Mouse (Mus musculus) liver, adult (tissue): ENCODE measurements around the gene Celf5.

ENCODE experiments used
- GATA4 ChIP-seq: IDR thresholded peaks from 2 replicates; pipeline ENCODE4 v1.6.1; 2014; ENCODE audit warnings: mild to moderate bottlenecking, low read length; ENCODE audit not compliant: insufficient replicate concordance

Celf5 gene

DNA sequence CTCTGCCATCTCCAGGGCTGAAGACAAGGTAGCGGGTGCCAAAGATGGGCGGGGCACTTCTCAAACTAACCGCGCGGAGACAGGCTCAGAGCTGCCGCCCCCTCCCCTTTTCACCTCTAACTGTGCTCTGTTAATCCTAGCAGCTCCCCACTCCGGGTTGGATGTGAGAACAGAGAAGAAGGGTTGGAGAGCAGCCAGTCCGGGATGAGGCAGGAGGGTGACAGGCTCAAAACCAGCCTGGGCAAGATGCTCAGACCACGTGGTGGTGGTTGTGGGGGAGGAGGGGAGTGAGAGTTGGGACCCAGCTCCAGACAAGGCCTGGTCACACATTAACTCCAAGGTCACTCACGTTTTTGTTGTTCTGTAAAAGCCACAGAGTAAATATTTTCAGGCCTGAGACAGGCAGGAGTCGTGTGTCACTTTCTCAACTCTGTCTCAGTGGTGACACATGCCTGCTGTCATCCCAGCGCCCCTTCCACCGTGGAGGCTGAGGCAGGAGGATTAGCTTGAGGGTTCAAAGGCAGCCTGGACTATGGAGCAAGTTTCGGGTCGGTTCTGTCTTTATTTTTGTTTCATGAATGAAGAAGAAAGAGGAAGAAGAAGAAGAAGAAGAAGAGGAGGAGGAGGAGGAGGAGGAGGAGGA lies 50.9 kb downstream of the Celf5 start:
- TF ChIP-seq GATA4 = no peak

DNA sequence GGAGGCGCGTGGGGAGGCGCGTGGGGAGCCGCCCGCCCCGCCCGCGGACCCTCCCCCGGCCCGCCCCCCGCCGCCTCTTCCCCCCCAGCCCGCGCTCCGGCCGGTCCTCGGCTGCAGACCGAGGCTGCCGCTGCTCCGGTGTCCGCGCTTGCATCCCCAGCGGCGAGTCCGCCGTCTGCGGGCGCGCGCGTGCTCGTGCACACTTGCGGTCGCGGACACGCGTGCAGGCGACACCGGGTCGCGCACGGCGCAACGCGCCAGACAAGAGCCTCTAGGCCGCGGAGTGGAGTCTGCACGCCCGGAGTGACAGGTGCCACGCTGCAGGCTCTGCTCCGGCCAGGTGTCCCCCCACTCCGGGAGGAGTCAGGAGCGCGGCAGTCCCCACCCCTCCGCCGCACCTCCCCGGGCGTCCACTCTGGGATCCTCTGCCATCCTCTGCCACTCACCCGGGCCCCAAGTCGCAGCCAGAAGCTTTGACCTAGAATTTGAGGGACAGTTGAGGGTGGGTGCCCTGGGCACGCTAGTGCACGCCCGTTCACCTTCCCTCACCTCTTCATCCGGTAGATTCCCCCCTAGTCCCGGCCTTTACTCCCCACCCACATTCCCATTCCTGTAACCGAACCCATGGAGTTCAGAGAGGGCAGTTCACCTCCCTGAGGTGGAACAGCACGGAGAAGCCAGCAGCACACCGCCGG lies 51.5 kb downstream of the Celf5 start:
- no peak for TF ChIP-seq GATA4

DNA sequence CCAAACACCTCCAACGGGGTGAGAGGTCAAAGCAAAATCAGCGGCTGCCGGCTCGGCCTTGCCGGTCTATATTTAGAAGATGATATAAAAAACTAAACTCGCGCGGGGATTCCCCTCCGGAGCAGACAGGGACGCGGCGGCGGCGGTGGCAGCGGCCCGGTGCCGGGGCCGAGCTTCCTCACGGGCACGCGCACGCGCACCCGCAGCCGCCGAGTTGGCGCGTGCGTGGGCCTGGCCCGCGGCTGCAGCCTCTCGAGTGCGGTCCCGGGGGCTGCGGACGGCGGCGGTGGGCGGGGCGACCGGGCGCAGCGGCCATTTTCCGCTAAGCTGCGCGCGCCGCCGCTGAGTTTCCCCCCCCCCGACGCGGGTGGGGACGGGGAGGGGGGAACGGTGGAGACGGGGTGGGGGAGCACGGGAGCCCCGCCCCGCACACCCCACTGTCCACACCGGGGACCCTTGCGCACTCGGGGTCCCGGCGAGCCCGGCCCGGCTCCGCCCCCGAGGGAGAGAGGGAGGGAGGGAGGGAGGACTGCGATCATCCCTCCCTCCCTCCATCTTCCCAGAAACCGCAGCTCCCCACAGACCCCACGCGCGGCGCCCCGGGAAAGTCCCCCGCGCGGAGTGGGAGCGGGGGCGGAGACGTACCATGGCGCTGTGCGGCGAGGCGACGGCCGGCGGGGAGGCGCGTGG lies 52.2 kb downstream of the Celf5 start:
- TF ChIP-seq GATA4 = no peak

DNA sequence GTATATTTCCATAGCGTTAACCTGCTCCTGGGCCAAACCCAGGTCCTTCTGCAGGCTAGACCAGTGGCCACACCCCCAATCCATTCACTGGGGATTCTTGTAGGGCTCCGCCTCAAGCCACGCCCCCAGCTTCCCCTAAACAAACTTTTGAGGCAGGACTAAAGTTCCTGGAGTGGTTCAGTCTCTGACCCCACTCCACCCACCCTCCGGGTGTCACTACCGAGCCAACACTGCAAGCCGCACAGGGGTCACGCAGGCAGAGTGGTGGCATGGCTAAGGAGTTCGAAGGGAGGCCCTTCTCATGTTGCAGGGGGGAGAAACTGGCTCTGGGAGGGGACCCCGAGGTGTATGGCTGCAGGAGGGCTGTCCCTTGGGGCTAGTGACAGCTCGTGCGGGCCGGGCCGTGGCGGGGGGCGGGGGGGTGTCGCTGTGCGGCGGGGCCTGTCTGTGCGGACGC lies 52.9 kb downstream of the Celf5 start:
- no peak for TF ChIP-seq GATA4

DNA sequence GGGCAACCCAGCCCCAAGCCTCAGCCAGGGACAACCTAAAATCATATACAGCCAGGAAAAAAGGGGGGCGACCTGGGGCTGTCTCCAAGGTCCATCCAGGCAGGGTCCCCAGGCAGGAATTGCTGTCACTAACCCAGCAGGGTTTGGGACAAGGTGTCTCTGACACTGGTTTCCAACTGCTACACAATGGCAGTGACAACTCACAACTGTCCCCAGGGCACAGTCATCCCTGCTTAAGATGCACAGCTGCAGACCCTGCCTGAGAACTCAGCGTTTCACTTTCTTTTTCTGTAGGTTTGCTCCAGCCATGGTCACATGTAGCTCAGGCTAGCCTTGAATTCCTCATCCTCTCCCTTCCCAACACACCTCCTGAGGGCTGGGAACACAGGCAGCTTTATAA lies 53.4 kb downstream of the Celf5 start:
- no peak for TF ChIP-seq GATA4

DNA sequence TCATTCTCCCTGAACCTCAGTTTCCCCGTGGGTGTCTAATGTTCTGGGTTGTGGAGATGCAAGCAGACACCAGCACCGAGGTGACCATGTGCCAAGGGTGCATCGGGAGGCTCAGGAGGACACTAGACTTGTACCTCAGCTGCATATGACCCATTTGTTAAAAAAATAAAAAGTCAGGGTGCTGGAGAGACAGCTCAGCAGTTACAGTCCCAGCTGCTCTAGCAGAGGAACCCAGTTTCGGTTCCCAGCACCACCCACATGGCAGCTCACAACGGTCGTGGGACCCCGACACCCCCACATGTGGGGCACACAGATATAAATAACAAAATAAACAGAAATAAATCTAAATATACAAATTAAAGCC lies 54.0 kb downstream of the Celf5 start:
- no peak for TF ChIP-seq GATA4

DNA sequence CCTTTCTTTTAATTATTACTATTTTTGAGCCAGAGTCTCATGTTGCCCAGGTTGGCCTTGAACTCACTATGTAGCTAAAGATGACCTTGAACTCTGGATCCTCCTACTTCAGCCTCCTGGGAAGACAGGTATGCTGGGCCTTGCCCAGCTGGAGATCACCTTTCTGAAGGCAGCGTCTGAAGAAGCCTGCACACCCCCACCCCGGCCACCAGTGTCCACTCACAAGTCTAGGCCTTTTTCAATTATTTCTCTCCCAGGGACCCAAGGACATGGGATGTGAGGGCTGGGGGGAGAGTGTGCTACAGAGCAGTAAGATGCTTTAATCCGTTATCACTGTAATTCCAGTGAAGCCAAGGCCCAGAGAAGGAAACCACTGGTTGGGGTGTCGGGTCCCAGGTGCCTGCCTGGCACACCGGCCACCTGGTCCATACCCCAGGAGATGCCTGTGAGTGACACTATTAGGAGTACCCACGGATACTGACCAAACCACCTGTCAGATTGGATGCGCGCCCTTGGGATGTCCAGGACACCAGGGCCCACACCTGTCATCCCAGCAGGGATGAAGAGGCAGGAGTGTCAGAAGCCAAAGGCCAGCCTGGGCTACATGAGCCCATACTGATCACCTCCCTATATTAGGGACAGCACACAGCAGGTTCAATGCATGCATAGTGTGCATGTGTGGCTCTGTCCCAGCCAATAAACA lies 54.6 kb downstream of the Celf5 start:
- TF ChIP-seq GATA4 = no peak

DNA sequence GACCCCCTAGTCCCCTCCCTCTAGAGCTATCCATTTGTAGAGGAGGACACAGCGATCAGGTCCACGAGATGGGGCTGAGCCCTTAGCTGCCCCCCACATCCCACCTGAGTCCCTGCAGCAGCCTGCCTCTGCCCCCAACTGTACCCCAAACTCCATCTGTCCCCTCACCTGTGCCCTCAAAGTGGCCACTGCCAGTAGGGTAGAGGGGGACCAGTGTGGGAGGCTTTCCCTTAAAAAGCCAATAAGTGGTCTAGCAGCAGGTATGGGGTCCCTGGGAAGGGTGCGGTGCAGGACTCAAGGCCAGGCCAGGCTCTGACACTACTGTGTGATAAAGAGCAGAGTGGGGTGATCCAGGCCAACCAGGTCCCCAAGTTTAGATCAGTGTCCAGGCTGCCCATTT lies 55.2 kb downstream of the Celf5 start:
- no peak for TF ChIP-seq GATA4

DNA sequence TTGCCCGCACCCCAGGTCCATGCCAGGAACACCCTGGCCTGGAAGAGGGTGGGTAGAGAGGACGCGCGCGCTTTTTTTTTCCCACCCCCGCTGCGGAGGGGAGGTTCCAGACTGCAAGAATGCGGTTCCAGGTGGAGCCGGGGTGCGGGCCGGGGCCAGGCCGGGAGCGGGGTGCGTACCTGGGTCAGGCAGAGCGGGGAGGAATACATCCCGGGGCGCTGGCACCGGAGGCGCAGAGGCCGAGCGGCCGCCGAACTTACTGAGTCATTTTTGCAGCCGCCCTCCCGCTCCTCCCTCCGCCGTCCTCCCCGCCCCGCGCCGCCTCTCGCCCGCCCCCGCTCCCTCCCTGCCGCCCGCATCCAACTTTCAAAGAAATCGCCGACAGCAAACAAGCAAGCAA lies 55.6 kb downstream of the Celf5 start:
- TF ChIP-seq GATA4 = no peak

DNA sequence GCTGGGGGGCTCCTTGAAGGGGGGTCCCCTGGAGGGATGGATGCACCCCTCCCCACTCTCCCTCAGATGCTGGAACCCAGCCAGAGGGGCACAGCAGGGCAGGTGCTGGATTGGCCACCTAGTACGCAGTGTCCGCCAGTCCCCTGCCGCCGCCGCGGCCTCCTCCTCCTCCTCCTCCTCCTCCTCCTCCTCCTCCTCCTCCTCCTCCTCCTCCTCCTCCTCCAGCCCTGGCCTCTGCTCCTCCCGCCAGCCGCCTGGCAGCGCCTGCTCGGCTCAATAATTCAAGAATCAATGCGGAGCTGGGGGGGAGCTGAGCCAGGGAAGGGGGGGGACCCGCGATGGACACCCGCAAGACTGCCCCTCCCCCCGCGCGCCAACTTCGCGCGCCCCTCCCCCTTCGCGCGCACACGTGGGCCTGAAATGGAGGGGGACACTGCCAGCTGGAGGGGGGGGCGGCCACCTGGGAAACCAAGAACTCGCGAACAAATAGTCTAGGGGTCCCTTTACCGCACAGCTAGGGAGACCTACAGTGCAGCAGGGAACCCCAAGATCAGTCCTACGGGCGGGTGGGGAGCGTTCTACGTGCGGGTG lies 56.3 kb downstream of the Celf5 start:
- TF ChIP-seq GATA4 = no peak

DNA sequence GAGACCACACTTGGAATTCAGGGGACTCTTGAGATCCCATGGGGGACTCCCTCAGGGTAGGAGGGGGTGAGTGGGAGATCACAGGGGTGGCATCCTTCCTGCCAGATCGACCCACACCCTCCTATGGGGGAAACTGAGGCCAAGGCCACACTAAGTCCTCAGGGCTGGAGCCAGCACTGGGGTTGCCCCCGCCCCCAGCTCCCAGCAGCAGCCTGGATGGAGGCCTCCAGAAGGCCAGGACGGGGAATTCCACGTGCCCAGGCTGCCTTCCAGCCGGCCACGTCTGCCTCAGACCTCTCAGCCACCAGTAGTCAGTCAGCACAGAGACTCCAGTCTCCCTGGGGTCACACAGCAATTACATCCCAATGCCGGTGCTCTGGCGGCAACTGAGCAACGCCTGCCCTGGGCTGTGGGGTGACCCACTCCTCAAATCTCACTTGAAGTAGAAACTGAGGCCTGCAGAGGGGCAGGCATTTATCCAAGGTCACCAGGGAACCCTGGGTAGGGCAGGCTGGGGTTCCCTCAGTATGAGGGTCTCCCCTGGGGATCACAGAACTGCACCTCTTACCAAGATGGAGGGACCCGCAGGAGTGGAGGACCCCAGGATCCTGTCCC lies 57.2 kb downstream of the Celf5 start:
- TF ChIP-seq GATA4 = no peak

DNA sequence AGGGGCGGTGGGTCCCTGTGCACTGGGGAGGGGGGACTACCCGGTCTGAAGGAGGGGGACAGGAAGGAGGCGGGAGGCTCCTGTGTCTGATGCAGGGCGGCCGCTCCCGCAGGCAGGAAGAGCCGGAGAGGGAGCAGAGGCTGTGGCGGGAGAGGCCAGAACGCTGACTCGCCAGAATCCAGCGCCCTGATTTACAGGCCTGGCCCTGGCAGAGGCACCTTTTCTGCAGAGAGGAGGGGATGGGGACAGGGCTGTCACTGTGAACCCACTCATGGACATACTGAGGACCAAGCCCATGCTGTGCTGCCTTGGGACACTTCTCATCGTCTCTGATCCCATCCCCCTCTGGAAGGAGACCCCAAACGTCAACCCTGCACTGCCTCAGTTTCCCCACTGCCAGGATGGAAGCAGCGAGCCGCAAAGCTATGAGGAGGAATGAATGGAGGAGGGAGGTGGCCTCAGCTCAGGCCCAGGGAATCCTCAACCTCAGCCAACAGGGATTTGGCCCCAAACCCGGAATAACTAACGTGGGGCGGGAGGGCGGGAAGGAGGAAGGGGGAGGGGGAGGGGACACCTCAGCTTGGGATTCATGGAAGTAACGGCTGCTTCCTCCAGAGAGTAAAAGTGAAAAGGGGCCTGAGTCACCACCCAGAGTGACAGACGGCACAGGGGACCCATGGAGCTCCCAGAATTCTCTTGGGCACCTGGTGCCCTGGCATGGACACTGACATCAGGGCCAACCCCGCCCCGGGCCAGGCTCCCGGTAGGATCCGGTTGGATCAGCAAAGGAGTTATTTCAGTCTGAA lies 58.1 kb downstream of the Celf5 start:
- TF ChIP-seq GATA4 = peak; percentile 12; the same call in 1 of the 2 replicates

DNA sequence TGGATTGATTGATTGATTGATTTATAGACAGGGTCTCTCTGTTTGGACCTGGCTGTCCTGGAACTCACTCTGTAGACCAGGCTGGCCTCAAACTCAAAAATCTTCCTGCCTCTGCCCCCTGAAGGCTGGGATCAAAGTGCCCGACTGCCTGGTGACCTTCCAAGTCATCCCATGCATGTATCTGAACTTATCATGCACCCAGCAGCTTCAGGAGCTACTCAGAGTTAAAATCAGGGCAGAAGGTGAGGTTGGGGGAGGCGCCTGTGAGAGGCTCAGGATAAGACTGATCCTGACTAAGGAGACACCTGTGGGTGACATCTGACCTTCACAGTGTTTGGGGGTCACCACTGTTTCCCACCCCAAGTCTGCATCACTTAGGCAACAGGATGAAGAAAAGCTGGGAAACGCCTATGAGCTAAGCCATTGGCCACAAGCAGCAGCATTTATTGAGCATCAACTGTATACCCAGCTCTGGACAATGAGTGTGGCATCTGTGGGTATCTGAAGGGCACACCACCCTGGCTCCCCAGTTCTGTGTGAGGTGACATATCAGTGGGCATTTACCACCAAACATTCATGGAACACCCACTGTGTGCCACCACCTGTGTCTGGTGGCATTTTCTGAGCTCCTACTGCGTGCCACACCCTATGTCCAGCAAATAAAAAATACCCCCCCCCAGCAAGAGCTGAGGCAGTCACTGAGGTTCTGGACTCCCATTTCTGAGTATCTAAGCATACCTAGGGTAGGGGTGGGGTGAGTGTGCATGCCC lies 58.8 kb downstream of the Celf5 start:
- TF ChIP-seq GATA4 = no peak

DNA sequence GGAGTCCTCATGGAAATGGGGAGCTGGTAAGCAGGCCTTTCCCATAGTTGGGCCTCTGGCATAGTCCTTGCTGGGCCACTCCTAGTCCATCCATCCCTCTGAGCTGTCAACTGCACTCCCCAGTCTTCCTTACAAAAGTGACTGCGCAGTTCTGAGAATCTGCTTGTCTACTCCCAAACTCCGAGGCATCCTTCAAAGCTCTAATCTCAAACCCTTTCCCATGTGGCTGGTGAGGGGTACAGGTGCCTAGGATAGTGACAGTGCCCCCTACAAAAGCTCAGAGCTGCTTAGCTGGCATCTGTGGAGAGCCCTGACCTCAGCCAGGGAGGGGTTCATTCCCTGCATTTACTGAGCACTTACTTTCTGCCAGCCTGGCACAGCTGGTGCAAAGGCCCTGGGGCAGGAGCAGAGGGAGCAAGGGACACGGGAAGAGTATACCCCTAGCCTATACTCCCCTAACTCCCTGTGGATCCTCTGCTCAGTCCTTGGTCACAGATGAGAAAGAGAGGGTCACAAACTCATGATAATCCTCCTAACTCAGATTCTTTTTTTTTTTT lies 59.8 kb downstream of the Celf5 start:
- TF ChIP-seq GATA4 = no peak

DNA sequence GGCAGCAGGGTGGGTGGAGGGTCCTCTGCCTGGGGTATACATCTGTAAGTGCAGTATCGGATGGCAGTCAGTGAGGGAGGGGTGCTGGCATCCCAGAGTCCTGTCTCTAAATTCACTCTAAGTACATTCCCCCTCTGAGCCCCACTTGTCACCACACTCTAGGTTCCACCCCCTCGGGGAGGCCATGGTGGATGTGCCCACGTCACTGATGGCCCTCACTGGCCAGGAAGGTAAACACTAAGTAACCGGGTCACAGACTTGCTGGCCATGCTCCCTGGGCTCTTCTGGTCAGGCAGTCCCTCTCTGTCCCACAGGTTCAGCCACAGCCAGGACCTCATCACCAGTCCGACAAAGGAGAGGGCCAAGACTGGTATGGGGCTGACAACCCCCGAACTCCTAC lies 60.3 kb downstream of the Celf5 start:
- no peak for TF ChIP-seq GATA4
